Mouse (Mus musculus) embryo, embryonic 9.5 days (tissue): ENCODE data around the gene 1110008P14Rik.
"Not testable (repeated sequence)": the region's sequence is repeated elsewhere in the genome, so short reads cannot be mapped to it uniquely, and the experiment has no call there.

ENCODE experiments used
- DNase-seq: peaks from one replicate; pipeline ENCODE4 v3.0.0-alpha.2; 2017; ENCODE audit errors: extremely low spot score

Gene 1110008P14Rik

GRCm38 (mm10) chr2:32363376-32364106 lies 18.2 kb downstream of the 1110008P14Rik start:
- DNase-seq, result no peak

GRCm38 (mm10) chr2:32362817-32363340 lies 18.9 kb downstream of the 1110008P14Rik start:
- peak; percentile 90 for DNase-seq

- not testable (repeated sequence) for DNase-seq
These were observed 19.5 kb downstream of the 1110008P14Rik start for GRCm38 (mm10) chr2:32362274-32362673.

- peak; percentile 75 for DNase-seq
These were observed 20.3 kb downstream of the 1110008P14Rik start for GRCm38 (mm10) chr2:32361437-32361836.

GRCm38 (mm10) chr2:32360741-32361140 lies 21.0 kb downstream of the 1110008P14Rik start:
- peak; percentile 78 for DNase-seq

- DNase-seq, result no peak
These were observed 23.4 kb downstream of the 1110008P14Rik start for GRCm38 (mm10) chr2:32358381-32358780.

GRCm38 (mm10) chr2:32357710-32358109 lies 24.0 kb downstream of the 1110008P14Rik start:
- no peak for DNase-seq

GRCm38 (mm10) chr2:32356216-32356615 lies 25.5 kb downstream of the 1110008P14Rik start:
- no peak for DNase-seq

GRCm38 (mm10) chr2:32354336-32354895 lies 27.3 kb downstream of the 1110008P14Rik start:
- no peak for DNase-seq

- no peak for DNase-seq
These were observed 27.9 kb downstream of the 1110008P14Rik start for GRCm38 (mm10) chr2:32353836-32354235.

GRCm38 (mm10) chr2:32353007-32353542 lies 28.7 kb downstream of the 1110008P14Rik start, which contains the start of gene Dnm1:
TSS of gene Dnm1 (minus strand) at chr2:32353338.
- peak; percentile 90 for DNase-seq

- DNase-seq, result peak; percentile 53
These were observed 29.4 kb downstream of the 1110008P14Rik start, which contains the start of gene Ciz1 for GRCm38 (mm10) chr2:32352151-32353006. TSS of gene Ciz1 (plus strand) at chr2:32352327.

- no peak for DNase-seq
These were observed 30.2 kb downstream of the 1110008P14Rik start for GRCm38 (mm10) chr2:32351471-32351961.

- no peak for DNase-seq
These were observed 31.2 kb downstream of the 1110008P14Rik start for GRCm38 (mm10) chr2:32350471-32351051.

GRCm38 (mm10) chr2:32349625-32350255 lies 32.0 kb downstream of the 1110008P14Rik start:
- no peak for DNase-seq

- no peak for DNase-seq
These were observed 33.4 kb downstream of the 1110008P14Rik start for GRCm38 (mm10) chr2:32348311-32348710.

- no peak for DNase-seq
These were observed 34.7 kb downstream of the 1110008P14Rik start for GRCm38 (mm10) chr2:32347019-32347418.

- DNase-seq, result no peak
These were observed 37.0 kb downstream of the 1110008P14Rik start for GRCm38 (mm10) chr2:32344598-32345321.

- DNase-seq, result no peak
These were observed 37.7 kb downstream of the 1110008P14Rik start for GRCm38 (mm10) chr2:32344056-32344455.

GRCm38 (mm10) chr2:32343351-32343671 lies 38.4 kb downstream of the 1110008P14Rik start:
- DNase-seq, result no peak
